Mouse (Mus musculus) testis, postnatal 10 days (tissue): Measurements from ENCODE around the gene Slc13a2.

Source experiments
- DNase-seq: peaks from one replicate; pipeline ENCODE4 v3.0.0; 2021; ENCODE audit warnings: low spot score

Gene Slc13a2

DNA sequence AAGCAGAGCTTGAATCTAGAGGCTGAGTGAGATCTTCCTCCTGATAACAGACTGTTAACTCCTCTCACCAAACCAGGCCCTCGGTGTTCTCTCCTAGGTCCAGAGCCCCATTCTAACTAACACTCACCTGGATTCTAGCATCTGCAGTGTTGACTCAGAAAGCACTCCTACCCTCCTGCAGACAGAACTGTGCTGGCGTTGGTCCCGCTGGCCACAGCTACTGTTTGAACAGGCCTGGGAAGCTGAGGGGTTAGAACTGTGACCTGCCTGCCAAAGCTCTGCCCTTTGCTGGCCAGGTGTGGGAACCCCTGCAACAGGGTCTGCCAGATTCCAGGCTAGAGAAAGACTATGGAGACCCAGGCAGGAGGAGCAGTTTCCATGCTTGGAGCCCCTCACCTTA, 29.3 kb downstream of the Slc13a2 start:
- DNase-seq: no peak

- no peak for DNase-seq
Measured at GRCm38 (mm10) chr11:78386508-78387043, 35.4 kb downstream of the Slc13a2 start, which contains the start of gene Foxn1. Foxn1 (minus strand) TSS chr11:78386558.

GRCm38 (mm10) chr11:78385776-78386175, 36.2 kb downstream of the Slc13a2 start:
- no peak for DNase-seq

DNA sequence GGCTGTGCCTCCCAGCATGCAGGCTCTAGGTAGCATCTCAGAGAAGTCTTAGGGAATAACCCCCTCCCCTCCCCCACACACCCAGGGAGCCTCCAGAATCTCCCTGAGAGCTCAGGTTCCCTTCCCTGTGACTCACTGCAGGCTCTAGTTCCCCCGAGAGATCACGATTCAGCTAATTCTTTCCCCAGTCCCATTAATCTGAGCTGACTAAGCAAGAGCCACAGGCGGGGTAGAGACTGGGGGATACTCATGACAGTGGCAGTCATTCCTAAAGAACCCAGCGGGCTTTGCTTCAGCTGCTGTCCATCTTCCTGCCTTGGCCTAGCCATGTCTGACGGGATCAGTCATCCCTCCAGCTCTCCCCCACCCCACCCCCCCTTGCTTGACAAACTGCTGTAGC, 39.3 kb downstream of the Slc13a2 start:
- no peak for DNase-seq

DNA sequence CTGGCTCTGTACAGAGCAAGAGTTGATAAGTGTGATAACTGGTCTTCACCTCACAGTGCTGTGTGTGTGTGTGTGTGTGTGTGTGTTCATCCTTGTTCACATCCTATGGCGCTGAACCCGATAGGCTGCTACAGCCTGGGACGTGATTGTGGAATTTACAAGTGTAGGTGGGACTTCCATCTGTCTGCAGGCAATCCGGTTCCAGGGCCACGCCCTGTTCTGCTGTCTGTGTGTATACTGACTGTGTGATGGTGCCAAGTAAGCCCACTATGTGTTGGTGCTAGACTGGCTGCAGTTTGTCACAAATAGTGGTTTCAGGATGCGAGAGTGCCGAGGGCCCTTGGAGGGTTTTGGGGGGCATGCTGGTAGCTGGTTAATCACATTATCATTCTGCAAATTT, 39.7 kb downstream of the Slc13a2 start:
- DNase-seq: no peak

DNA sequence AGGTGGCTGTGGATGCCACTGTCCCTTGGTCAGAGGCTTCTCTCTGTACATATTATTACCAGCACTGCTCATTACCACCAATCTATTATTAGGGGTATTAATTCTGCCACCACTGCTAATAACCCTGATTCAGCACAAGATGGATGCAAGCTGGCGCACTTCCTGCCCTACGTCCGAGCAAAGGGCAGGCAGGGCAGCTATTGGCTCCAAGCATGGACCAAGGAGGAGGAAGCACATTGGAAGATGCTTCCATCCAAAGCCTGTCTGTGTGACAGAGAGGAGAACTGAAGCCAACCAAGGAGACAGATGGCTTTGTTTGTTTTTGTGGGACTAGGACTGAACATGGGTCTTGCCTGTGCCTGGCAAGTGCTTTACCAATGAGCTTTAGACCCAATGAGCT, 41.0 kb downstream of the Slc13a2 start:
- DNase-seq: no peak

GRCm38 (mm10) chr11:78380351-78380750, 41.7 kb downstream of the Slc13a2 start:
- no peak for DNase-seq

DNA sequence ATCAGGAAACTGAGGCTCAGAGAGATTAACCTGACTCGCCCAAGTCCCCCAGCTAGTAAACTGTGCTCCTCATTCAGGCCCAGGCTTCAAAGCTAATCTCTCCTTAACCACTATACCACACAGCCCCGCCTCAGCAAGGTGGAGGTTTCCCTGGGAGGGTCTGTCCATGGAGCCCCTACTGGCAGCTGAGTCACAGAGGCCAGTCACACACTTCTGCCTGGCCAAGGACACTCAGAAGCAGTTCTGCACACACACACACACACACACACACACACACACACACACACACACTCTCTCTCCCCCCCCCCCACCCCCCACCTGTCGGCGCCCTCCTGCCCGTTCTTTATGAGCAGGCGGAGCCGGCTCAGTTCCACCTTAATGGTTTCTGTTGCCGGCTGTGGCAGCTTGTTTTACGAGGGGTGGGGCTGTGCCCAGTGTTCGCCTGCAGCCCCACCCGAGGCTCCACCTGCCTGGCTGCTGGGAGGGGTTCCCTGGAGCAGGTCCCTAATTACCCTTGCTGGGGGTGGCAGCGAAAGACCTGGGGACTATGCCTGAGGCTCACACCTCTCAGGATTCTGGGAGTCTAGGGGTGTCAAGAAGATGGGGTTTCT, 44.4 kb downstream of the Slc13a2 start:
- no peak for DNase-seq

GRCm38 (mm10) chr11:78374147-78374546, 47.9 kb downstream of the Slc13a2 start:
- DNase-seq: no peak

DNA sequence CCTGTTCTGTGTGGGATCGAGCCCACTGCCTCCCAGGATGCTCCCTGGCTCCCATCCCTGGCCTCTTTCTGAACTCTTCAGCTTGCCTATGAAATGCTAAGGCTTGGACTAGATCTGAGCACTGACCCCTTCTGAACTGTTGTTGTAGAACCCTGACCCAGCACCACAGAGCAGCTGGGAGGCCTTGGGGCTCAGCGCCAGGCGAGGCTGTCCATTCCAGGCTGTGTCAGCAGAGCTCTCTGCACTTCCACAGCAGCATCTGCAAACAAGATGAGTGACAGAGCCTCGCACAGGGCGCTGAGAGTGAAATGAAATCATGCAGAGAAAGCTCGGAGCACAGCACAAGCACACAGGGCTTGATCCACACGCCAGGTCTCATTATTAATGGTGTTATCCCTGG, 49.4 kb downstream of the Slc13a2 start:
- DNase-seq: peak; percentile 66

- no peak for DNase-seq
Measured at GRCm38 (mm10) chr11:78372166-78372565, 49.9 kb downstream of the Slc13a2 start.

GRCm38 (mm10) chr11:78371711-78372110, 50.3 kb downstream of the Slc13a2 start:
- DNase-seq: no peak

- no peak for DNase-seq
Measured at GRCm38 (mm10) chr11:78370389-78370788, 51.6 kb downstream of the Slc13a2 start.

- DNase-seq: no peak
Measured at GRCm38 (mm10) chr11:78367456-78368225, 54.4 kb downstream of the Slc13a2 start.

- DNase-seq: no peak
Measured at GRCm38 (mm10) chr11:78364103-78364502, 57.9 kb downstream of the Slc13a2 start.

- no peak for DNase-seq
Measured at GRCm38 (mm10) chr11:78363309-78364007, 58.6 kb downstream of the Slc13a2 start.

DNA sequence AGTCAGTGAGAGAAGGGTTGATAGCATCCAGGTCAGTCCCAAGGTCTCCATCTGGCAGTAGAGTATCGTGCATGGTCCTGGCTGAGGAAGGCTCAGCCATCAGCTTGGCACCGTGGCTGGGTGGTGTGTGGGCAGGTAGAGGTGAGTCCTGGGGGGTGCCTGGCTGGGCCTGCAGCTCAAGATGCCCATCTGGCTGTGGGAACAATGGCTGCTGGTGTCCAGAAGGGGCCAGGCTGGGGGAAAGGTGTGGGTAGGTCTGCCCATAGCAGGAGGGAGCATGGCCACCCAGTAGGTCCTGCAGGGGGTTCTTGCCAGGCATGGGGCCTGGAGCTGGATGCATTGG, 61.3 kb downstream of the Slc13a2 start:
- DNase-seq: no peak

DNA sequence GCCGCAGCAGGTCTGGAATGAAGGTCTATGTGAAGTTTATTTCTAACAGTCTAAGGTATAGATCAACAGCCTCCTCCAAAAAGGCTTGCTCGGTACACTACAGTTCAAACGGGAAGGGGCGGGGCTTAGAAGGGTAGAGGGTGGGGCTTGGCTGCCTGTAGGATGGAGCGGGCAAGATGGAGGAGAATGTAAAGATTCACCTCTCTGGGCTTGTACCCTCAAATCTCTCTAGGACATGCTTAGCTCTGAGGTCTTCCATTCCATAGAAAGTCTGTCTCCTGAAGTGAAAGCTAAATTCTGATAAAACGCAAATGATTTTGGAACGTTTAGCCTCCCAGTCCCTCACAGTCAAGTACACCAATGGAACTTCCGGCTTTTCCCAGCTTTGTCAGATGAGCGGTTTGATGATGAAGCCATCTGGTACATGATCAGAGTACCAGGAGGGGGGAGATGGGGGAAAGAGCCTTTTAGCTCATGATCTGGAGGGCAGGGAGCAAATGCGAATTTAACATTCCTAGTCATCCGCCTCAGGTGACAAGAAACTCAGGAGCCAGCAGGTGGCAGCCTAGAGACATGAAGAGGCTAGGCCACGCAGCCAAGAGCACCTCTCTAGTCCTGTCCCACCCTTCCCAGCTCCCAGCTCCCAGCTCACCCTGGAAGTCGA, 61.8 kb downstream of the Slc13a2 start:
- DNase-seq: peak; percentile 91

- DNase-seq: peak; percentile 77
Measured at GRCm38 (mm10) chr11:78358330-78359007, 63.5 kb downstream of the Slc13a2 start.

- DNase-seq: peak; percentile 87
Measured at GRCm38 (mm10) chr11:78355471-78356238, 66.4 kb downstream of the Slc13a2 start.

DNA sequence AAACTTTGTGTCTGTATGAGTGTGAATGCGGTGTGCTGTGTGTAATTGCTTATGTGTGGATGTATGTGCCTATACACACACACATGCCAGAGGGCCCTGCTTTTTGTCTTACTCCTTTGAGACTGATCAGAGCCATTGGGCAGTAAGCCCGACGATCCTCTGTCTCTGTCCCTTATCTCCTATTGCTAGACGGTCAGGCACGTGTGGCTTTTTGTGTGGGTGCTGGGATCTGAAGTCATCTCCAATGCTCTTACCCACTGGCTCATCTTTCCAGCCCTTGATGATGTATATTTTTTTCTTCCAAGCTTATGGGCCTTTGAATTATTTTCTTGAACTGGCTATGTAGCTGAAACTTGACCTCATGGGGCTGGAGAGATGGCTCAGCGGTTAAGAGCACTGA, 67.1 kb downstream of the Slc13a2 start:
- no peak for DNase-seq
